Mouse (Mus musculus): Measurements from ENCODE around the gene Rtbdn.

DNA sequence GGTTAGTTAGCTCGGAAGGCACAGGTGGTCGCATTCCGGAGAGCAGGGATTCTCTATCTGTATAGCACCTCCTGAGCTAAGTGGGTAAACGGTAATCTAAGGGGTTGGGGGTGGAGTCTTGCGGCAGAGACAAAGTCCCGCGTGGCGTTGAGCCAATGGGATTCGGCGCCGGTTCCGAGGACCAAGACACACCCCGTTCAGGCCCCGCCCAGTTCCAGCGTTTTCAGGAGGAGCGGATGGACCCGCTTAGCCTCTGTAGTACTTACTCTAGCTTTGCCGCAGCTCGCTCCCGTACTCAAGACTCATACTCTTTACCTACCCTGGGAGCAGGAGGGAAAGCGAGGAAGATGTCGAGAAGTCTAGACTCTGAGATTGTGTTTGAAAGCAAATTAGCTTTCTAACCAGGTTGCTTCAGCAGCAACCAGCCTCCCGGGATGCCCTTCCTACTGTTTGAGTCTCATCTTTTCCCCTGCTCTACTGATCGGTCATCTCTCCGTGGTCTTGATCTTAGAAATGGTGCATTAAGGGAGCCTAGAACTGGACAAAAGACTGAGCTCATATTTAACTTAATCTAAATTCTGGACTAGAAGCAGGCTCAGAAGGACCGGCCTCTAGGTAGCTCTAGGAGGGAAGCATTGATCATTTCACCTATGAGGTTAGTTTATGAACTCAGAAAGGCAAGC lies 2.2 kb upstream of the Rtbdn start:
- no peak for TF ChIP-seq EP300 (IDR thresholded peaks at IDR 0.05; ENCODE audit: insufficient read depth, low read depth, low read length)
- no peak for TF ChIP-seq POLR2A (IDR thresholded peaks at IDR 0.05; ENCODE audit: insufficient read depth, low read length)
- TF ChIP-seq CTCF (IDR thresholded peaks at IDR 0.05; ENCODE audit: low read depth, low read length): no peak

Data from ES-Bruce4 (cell line).